In genomic region chr15:98683746-98684145, GRCm38 (mm10) we compare ENCODE assay signal across 32 mouse cellular contexts. TPM values are rescaled to one million over a fixed set of nuclear protein-coding genes. Genes with fewer than 3 reads are reported as not detected.
DNase-seq lines count a peak whose midpoint lies in the region; ATAC-seq and TF ChIP-seq lines count a peak whose summit lies in the region.
"Had no signal": no experiment of that assay in that cellular context is flagged by ENCODE, and none has a peak within 500 bp of the region (broad histone marks: within the 10 kb centered on the region; RNA-seq: fewer than 3 reads in every experiment).

No protein-coding gene starts in this region.

- no peaks in the 10 kb centered on the region for H3K36me3 ChIP-seq in liver, postnatal 0 days (replicated peaks; ENCODE audit: insufficient read depth, low read length)
- H3K36me3 ChIP-seq in liver, embryonic 12.5 days, result no peaks in the 10 kb centered on the region
- H3K36me3 ChIP-seq: embryonic facial prominence, embryonic 13.5 days; heart, embryonic 13.5 days; hindbrain, embryonic 10.5 days; hindbrain, embryonic 15.5 days; limb, embryonic 13.5 days; neural tube, embryonic 13.5 days; stomach, embryonic 15.5 days had no signal

- H3K9ac ChIP-seq in liver, postnatal 0 days (replicated peaks), result no peak overlapping the region
- no peak overlapping the region for H3K9ac ChIP-seq in liver, embryonic 12.5 days
- H3K9ac ChIP-seq: embryonic facial prominence, embryonic 13.5 days; heart, embryonic 13.5 days; hindbrain, embryonic 15.5 days; limb, embryonic 13.5 days; liver, embryonic 14.5 days; neural tube, embryonic 13.5 days; stomach, embryonic 15.5 days had no signal

- H3K27me3 ChIP-seq in liver, postnatal 0 days (ENCODE audit: insufficient read depth, low read length), result no peaks in the 10 kb centered on the region
- peaks cover 48% of the 10 kb centered on the region for H3K27me3 ChIP-seq in liver, embryonic 12.5 days (replicated peaks)
- H3K27me3 ChIP-seq: hindbrain, embryonic 15.5 days; stomach, embryonic 15.5 days had no signal

- no peaks in the 10 kb centered on the region for H3K9me3 ChIP-seq in liver, postnatal 0 days (ENCODE audit: low read length)
- H3K9me3 ChIP-seq in liver, embryonic 12.5 days (replicated peaks), result no peaks in the 10 kb centered on the region; the same call in 1 of the 2 replicates
- H3K9me3 ChIP-seq: embryonic facial prominence, embryonic 13.5 days; heart, embryonic 13.5 days; hindbrain, embryonic 10.5 days; hindbrain, embryonic 15.5 days; limb, embryonic 13.5 days; neural tube, embryonic 13.5 days; stomach, embryonic 15.5 days had no signal

- no peak for DNase-seq in liver, postnatal 0 days
- DNase-seq in testis, postnatal 10 days (ENCODE audit: low spot score), result no peak
- no peak for DNase-seq in spleen, adult 18-20 months
- DNase-seq in left cerebral cortex, adult 11 months (ENCODE audit: low spot score), result no peak
- DNase-seq: adrenal gland, adult 8-10 months; cerebellum, adult 11-12 months; cerebellum, adult 9-11 months; gastrocnemius, adult 2 months; gastrocnemius, postnatal 36 days; heart, postnatal 10 days; kidney, adult 11 months; kidney, postnatal 14 days; lung, postnatal 36 days; retina, postnatal 1 day; right cerebral cortex, postnatal 14 days; thymus, adult 18-20 months; thymus, postnatal 36 days had no signal

- ATAC-seq in liver, postnatal 0 days, result peak; percentile 27; the same call in 1 of the 2 replicates
- ATAC-seq in liver, embryonic 12.5 days, result no peak
- peak; percentile 78 for ATAC-seq in granulocyte monocyte progenitor cell, adult 5-6 weeks (replicated peaks; ENCODE audit: poor library complexity, severe bottlenecking)
- peak; percentile 74 for ATAC-seq in monocyte, adult 5-6 weeks (replicated peaks; ENCODE audit: insufficient number of reproducible peaks, low FRiP score, low TSS enrichment, poor library complexity, severe bottlenecking)
- ATAC-seq: forebrain, embryonic 16.5 days; inflammation-experienced regulatory T-cells, adult 6 months had no signal

- 33% methylated on average over 1 of the region's 1 CpGs for WGBS in liver, postnatal 0 days (ENCODE audit: insufficient replicate concordance)
- 39% methylated on average over 1 of the region's 1 CpGs for WGBS in liver, embryonic 12.5 days (ENCODE audit: insufficient replicate concordance)

- TF ChIP-seq CTCF in liver, postnatal 0 days (IDR thresholded peaks at IDR 0.05; ENCODE audit: low read depth), result no peak

- no peak for TF ChIP-seq EP300 in liver, postnatal 0 days (IDR thresholded peaks at IDR 0.05; ENCODE audit: low read depth)

- H3K27ac ChIP-seq in liver, postnatal 0 days (ENCODE audit: low read depth), result peak overlapping the region; percentile 66
- no peak overlapping the region for H3K27ac ChIP-seq in liver, embryonic 12.5 days
- H3K27ac ChIP-seq: embryonic facial prominence, embryonic 13.5 days; gastrocnemius, adult 2 months; heart, embryonic 13.5 days; hindbrain, embryonic 10.5 days; hindbrain, embryonic 15.5 days; limb, embryonic 13.5 days; liver, embryonic 14.5 days; neural tube, embryonic 13.5 days; stomach, embryonic 15.5 days had no signal

- H3K4me3 ChIP-seq in liver, postnatal 0 days (ENCODE audit: low read depth, low read length), result no peak overlapping the region
- H3K4me3 ChIP-seq in liver, embryonic 12.5 days, result no peak overlapping the region
- H3K4me3 ChIP-seq: embryonic facial prominence, embryonic 13.5 days; erythroblast, embryonic 14.5 days; gastrocnemius, adult 2 months; heart, embryonic 13.5 days; hindbrain, embryonic 10.5 days; hindbrain, embryonic 15.5 days; limb, embryonic 13.5 days; neural tube, embryonic 13.5 days; stomach, embryonic 15.5 days had no signal

- H3K4me1 ChIP-seq in liver, postnatal 0 days (ENCODE audit: insufficient read depth), result no peaks in the 10 kb centered on the region
- H3K4me1 ChIP-seq in liver, embryonic 12.5 days, result peaks cover 12% of the 10 kb centered on the region; the same call in 1 of the 2 replicates
- H3K4me1 ChIP-seq: embryonic facial prominence, embryonic 13.5 days; hindbrain, embryonic 15.5 days; limb, embryonic 13.5 days; neural tube, embryonic 13.5 days; stomach, embryonic 15.5 days had no signal

- no peak overlapping the region for H3K4me2 ChIP-seq in liver, postnatal 0 days (ENCODE audit: low read depth, low read length)
- no peak overlapping the region for H3K4me2 ChIP-seq in liver, embryonic 12.5 days
- H3K4me2 ChIP-seq: embryonic facial prominence, embryonic 13.5 days; hindbrain, embryonic 15.5 days; limb, embryonic 13.5 days; midbrain, embryonic 11.5 days; neural tube, embryonic 13.5 days; stomach, embryonic 15.5 days had no signal

RNA-seq across cellular contexts. Expression of gene Rnd1, which starts 6.5 kb away (rescaled TPM):
- 0.94 and 1.2 TPM in 2 replicates for polyA plus RNA-seq in liver, postnatal 0 days (2015; fragmentation: Nextera tagmentation; extraction: Ambion mirVana)
- 0.30 and 0.50 TPM in 2 replicates for polyA plus RNA-seq in liver, embryonic 12.5 days (2016; fragmentation: Nextera tagmentation; extraction: Ambion mirVana)
- 0.11 and 0.39 TPM in 2 replicates for total RNA-seq in granulocyte monocyte progenitor cell, adult 5-6 weeks (2014; fragmentation: Nextera tagmentation)
- 0.67 and 2.7 TPM in 2 replicates for total RNA-seq in granulocyte monocyte progenitor cell, adult 5-6 weeks (2017)
- 1.2 to 2.8 TPM (median 1.5 TPM) in 3 replicates for total RNA-seq in monocyte, adult 5-6 weeks (2017)
- polyA plus RNA-seq: erythroblast, embryonic 14.5 days had no signal

RNA-seq across cellular contexts. Expression of gene Ddx23, which starts 21.1 kb away (rescaled TPM):
- polyA plus RNA-seq in liver, postnatal 0 days (2015; fragmentation: Nextera tagmentation; extraction: Ambion mirVana), result 4.7 and 9.2 TPM in 2 replicates
- polyA plus RNA-seq in liver, embryonic 12.5 days (2016; fragmentation: Nextera tagmentation; extraction: Ambion mirVana), result 15.9 and 16.2 TPM in 2 replicates
- total RNA-seq in granulocyte monocyte progenitor cell, adult 5-6 weeks (2014; fragmentation: Nextera tagmentation), result 76.1 and 82.1 TPM in 2 replicates
- 79.5 and 103 TPM in 2 replicates for total RNA-seq in granulocyte monocyte progenitor cell, adult 5-6 weeks (2017)
- total RNA-seq in monocyte, adult 5-6 weeks (2017), result 106 to 143 TPM (median 108 TPM) in 3 replicates

RNA-seq across cellular contexts. Expression of gene Ccdc65, which starts 24.3 kb away (rescaled TPM):
- polyA plus RNA-seq in liver, postnatal 0 days (2015; fragmentation: Nextera tagmentation; extraction: Ambion mirVana), result not detected in 2 replicates
- polyA plus RNA-seq in liver, embryonic 12.5 days (2016; fragmentation: Nextera tagmentation; extraction: Ambion mirVana), result 0.06 TPM in 1 of 2 replicates, not detected in the other
- total RNA-seq in granulocyte monocyte progenitor cell, adult 5-6 weeks (2014; fragmentation: Nextera tagmentation), result not detected in 2 replicates
- total RNA-seq in granulocyte monocyte progenitor cell, adult 5-6 weeks (2017), result not detected in 2 replicates
- total RNA-seq in monocyte, adult 5-6 weeks (2017), result not detected in 3 replicates
- total RNA-seq: gastrocnemius, adult 2 months; gastrocnemius, postnatal 36 days had no signal
- polyA plus RNA-seq: erythroblast, embryonic 14.5 days; inflammation-experienced regulatory T-cells, adult 6 months had no signal

RNA-seq across cellular contexts. Expression of gene Fkbp11, which starts 44.3 kb away (rescaled TPM):
- 58.5 and 62.4 TPM in 2 replicates for polyA plus RNA-seq in liver, postnatal 0 days (2015; fragmentation: Nextera tagmentation; extraction: Ambion mirVana)
- 83.5 and 90.2 TPM in 2 replicates for polyA plus RNA-seq in liver, embryonic 12.5 days (2016; fragmentation: Nextera tagmentation; extraction: Ambion mirVana)
- total RNA-seq in granulocyte monocyte progenitor cell, adult 5-6 weeks (2014; fragmentation: Nextera tagmentation), result 37.6 and 39.9 TPM in 2 replicates
- 63.8 and 66.3 TPM in 2 replicates for total RNA-seq in granulocyte monocyte progenitor cell, adult 5-6 weeks (2017)
- 0.11 to 2.2 TPM in 2 of 3 replicates, not detected in the other for total RNA-seq in monocyte, adult 5-6 weeks (2017)

RNA-seq across cellular contexts. Expression of gene Cacnb3, which starts 53.1 kb away (rescaled TPM):
- 0.38 and 0.58 TPM in 2 replicates for polyA plus RNA-seq in liver, postnatal 0 days (2015; fragmentation: Nextera tagmentation; extraction: Ambion mirVana)
- 3.8 and 4.9 TPM in 2 replicates for polyA plus RNA-seq in liver, embryonic 12.5 days (2016; fragmentation: Nextera tagmentation; extraction: Ambion mirVana)
- total RNA-seq in granulocyte monocyte progenitor cell, adult 5-6 weeks (2014; fragmentation: Nextera tagmentation), result not detected in 2 replicates
- not detected in 2 replicates for total RNA-seq in granulocyte monocyte progenitor cell, adult 5-6 weeks (2017)
- 0.68 to 1.3 TPM in 2 of 3 replicates, not detected in the other for total RNA-seq in monocyte, adult 5-6 weeks (2017)
- polyA plus RNA-seq: erythroblast, embryonic 14.5 days had no signal
